Mouse (Mus musculus) limb, embryonic 13.5 days (tissue): ENCODE measurements around the gene Hydin. TPM values are rescaled to one million over a fixed set of nuclear protein-coding genes. Genes with fewer than 3 reads are reported as not detected.
A peak's percentile ranks its signal among the peaks of the same experiment; 100 is the strongest.

Experiments used
- ATAC-seq: fragments of 200-750 bp; cut with Nextera tagmentation; 2 replicates; pipeline ENCODE4 v1.8.0; 2017; ENCODE audit warnings: low read depth, moderate number of reproducible peaks, moderate TSS enrichment; ENCODE audit not compliant: low FRiP score
- H3K27ac ChIP-seq: fragments of 300-500 bp; sonication (generic); 2 replicates; pipeline ENCODE4 v1.5.1; 2015; ENCODE audit warnings: inconsistent platforms, mild to moderate bottlenecking, moderate library complexity
- H3K27me3 ChIP-seq: fragments of 300-500 bp; sonication (generic); 2 replicates; pipeline ENCODE4 v1.6.1; 2015; ENCODE audit warnings: mild to moderate bottlenecking, inconsistent platforms
- H3K36me3 ChIP-seq: fragments of 300-500 bp; sonication (generic); 2 replicates; pipeline ENCODE4 v1.6.1; 2015; ENCODE audit warnings: inconsistent platforms, mild to moderate bottlenecking, moderate library complexity
- H3K4me1 ChIP-seq: fragments of 300-500 bp; sonication (generic); 2 replicates; pipeline ENCODE4 v1.6.1; 2015; ENCODE audit warnings: inconsistent platforms
- H3K4me2 ChIP-seq: fragments of 300-500 bp; sonication (generic); replicated peaks from 2 replicates; pipeline ENCODE4 v1.6.1; 2015; ENCODE audit warnings: inconsistent platforms, mild to moderate bottlenecking, moderate library complexity
- H3K4me3 ChIP-seq: fragments of 300-500 bp; sonication (generic); 2 replicates; pipeline ENCODE4 v1.5.1; 2015; ENCODE audit warnings: moderate library complexity, mild to moderate bottlenecking, inconsistent platforms
- H3K9ac ChIP-seq: fragments of 300-500 bp; sonication (generic); 2 replicates; pipeline ENCODE4 v1.6.1; 2015; ENCODE audit warnings: mild to moderate bottlenecking, inconsistent platforms
- H3K9me3 ChIP-seq: fragments of 300-500 bp; sonication (generic); 2 replicates; pipeline ENCODE4 v1.6.1; 2016; ENCODE audit warnings: inconsistent platforms
- WGBS: fragments of 180-500 bp; shearing (Covaris S2); methylation state at CpG from one replicate; pipeline ENCODE4 v1.1.7; 2015; 5-methylcytosine and 5-hydroxymethylcytosine counted together
- polyA plus RNA-seq: library from polyadenylated mRNA; unstranded; fragments of >200 nt; fragmentation: Nextera tagmentation; extraction: Ambion mirVana; gene quantifications from 2 replicates; pipeline ENCODE4 v1.2.1, GENCODE M21; 2015

The Hydin gene
- polyA plus RNA-seq, 1 experiment from 2014 or later, result 0.28 TPM

DNA sequence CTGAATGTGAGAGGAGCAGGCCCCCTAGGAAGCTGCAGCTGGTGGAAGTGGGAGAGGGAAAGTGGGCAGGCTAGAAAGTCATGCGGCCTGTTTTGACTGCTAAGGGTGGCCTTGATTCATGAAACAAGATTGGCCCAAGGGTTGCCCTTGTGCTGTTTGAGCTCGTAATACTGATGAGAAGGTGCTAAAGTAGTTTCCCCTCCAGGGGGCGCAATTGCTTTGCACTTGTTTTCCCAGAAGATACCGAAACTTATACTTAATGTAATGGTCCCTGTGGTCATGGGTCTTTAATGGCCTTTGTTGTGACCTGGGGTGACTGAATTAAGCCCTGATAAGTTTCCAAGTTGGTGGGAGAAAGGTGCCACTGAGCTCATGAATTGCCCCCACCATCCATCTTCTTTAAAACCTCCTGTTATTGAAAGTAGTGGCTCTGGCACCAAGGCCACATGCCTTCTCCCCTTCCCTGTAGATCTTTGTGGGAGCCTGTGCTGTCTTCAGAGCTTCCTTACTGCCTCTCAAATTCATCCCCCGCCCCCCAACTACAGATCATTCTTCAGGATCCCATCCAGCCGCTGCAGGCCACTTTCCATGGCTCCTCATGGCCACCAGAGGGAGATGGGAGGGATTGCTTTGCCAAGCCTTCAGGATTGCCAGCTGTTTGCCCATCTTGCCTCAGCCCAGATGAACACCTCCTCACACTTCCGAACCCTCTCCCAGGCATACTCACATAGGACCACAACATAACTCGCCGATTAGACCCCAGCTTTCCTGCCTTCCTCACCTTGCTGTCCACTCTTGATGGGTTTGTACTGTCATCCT is 362.7 kb downstream of the Hydin start:
- Histone ChIP-seq H3K36me3 (peaks cover 24% of the 10 kb centered on the region), H3K4me3 (no peak overlapping the region), H3K4me2 (no peak overlapping the region), H3K9ac (no peak overlapping the region), H3K9me3 (no peaks in the 10 kb centered on the region), H3K27me3 (no peaks in the 10 kb centered on the region), H3K4me1 (peaks cover 15% of the 10 kb centered on the region), H3K27ac (peak overlapping the region; percentile 65; the same call in 1 of the 2 replicates)
- ATAC-seq, result no peak
- 68% methylated on average over 9 of the region's 9 CpGs for WGBS

- no peak overlapping the region for H3K4me3 ChIP-seq
- peaks cover 15% of the 10 kb centered on the region for H3K4me1 ChIP-seq
- H3K9ac ChIP-seq, result no peak overlapping the region
- H3K4me2 ChIP-seq, result no peak overlapping the region
- H3K36me3 ChIP-seq, result peaks cover 30% of the 10 kb centered on the region
- 92% methylated on average over 3 of the region's 3 CpGs for WGBS
- no peak for ATAC-seq
- peak overlapping the region; percentile 65; the same call in 1 of the 2 replicates for H3K27ac ChIP-seq
- no peaks in the 10 kb centered on the region for H3K9me3 ChIP-seq
- H3K27me3 ChIP-seq, result no peaks in the 10 kb centered on the region
Measured at GRCm38 (mm10) chr8:110630079-110630478, 363.3 kb downstream of the Hydin start.

- 77% methylated on average over 8 of the region's 8 CpGs for WGBS
- Histone ChIP-seq H3K9ac (0 out of 2 replicates have a peak overlapping the region, but pooled peaks have one; percentile 31), H3K27ac (peak overlapping the region; percentile 65), H3K27me3 (no peaks in the 10 kb centered on the region), H3K36me3 (peaks cover 36% of the 10 kb centered on the region), H3K4me2 (peak overlapping the region; percentile 14; the same call in 1 of the 2 replicates), H3K4me3 (peak overlapping the region; percentile 14), H3K9me3 (no peaks in the 10 kb centered on the region), H3K4me1 (peaks cover 15% of the 10 kb centered on the region)
- ATAC-seq, result peak; percentile 86
Measured at GRCm38 (mm10) chr8:110630571-110631071, 363.8 kb downstream of the Hydin start.

- Histone ChIP-seq H3K27ac (no peak overlapping the region; the same call in 1 of the 2 replicates), H3K9ac (no peak overlapping the region), H3K4me2 (peak overlapping the region; percentile 14; the same call in 1 of the 2 replicates), H3K9me3 (no peaks in the 10 kb centered on the region), H3K36me3 (peaks cover 42% of the 10 kb centered on the region), H3K4me3 (no peak overlapping the region), H3K27me3 (no peaks in the 10 kb centered on the region), H3K4me1 (peaks cover 15% of the 10 kb centered on the region)
- 0 out of 2 replicates have a peak, but pooled peaks have one; percentile 12 for ATAC-seq
- 85% methylated on average over 7 of the region's 7 CpGs for WGBS
Measured at GRCm38 (mm10) chr8:110631201-110631600, 364.4 kb downstream of the Hydin start.

DNA sequence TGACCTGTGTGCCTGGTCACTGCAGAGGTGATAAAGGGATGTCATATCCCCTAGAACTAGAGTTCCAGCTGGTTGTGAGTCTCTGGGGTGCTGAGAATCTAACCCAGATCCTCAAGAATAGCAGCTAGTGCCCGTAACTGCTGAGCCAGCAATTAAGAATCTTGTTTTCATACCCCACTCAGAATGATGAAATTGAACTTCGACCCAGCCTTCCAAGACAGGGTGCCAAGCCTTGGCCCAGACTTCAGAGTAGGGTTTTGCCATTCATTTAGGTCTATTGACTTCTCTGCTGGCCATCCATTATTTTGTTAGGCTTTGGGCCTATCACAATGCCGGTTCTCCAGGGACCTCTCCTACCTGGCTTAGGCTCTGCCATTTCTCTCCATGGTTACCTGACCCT is 367.0 kb downstream of the Hydin start:
- Histone ChIP-seq H3K36me3 (peaks cover 62% of the 10 kb centered on the region), H3K9ac (no peak overlapping the region), H3K27me3 (no peaks in the 10 kb centered on the region), H3K4me1 (peaks cover 15% of the 10 kb centered on the region), H3K4me3 (no peak overlapping the region), H3K9me3 (no peaks in the 10 kb centered on the region), H3K27ac (no peak overlapping the region), H3K4me2 (no peak overlapping the region)
- WGBS, result 86% methylated on average over 3 of the region's 3 CpGs
- ATAC-seq, result no peak

GRCm38 (mm10) chr8:110636182-110636581 is 369.4 kb downstream of the Hydin start:
- H3K36me3 ChIP-seq, result peaks cover 62% of the 10 kb centered on the region
- no peak overlapping the region for H3K9ac ChIP-seq
- H3K4me1 ChIP-seq, result no peaks in the 10 kb centered on the region
- no peak overlapping the region for H3K4me2 ChIP-seq
- H3K9me3 ChIP-seq, result no peaks in the 10 kb centered on the region
- no peak for ATAC-seq
- H3K4me3 ChIP-seq, result no peak overlapping the region
- H3K27ac ChIP-seq, result no peak overlapping the region
- no peaks in the 10 kb centered on the region for H3K27me3 ChIP-seq
- WGBS, result 91% methylated on average over 6 of the region's 6 CpGs

- Histone ChIP-seq H3K9ac (no peak overlapping the region), H3K27ac (no peak overlapping the region), H3K27me3 (no peaks in the 10 kb centered on the region), H3K4me2 (no peak overlapping the region), H3K36me3 (peaks cover 28% of the 10 kb centered on the region), H3K4me3 (no peak overlapping the region), H3K4me1 (no peaks in the 10 kb centered on the region), H3K9me3 (no peaks in the 10 kb centered on the region)
- ATAC-seq, result no peak
- WGBS, result 93% methylated on average over 5 of the region's 5 CpGs
Measured at GRCm38 (mm10) chr8:110642331-110642730, 375.6 kb downstream of the Hydin start.

DNA sequence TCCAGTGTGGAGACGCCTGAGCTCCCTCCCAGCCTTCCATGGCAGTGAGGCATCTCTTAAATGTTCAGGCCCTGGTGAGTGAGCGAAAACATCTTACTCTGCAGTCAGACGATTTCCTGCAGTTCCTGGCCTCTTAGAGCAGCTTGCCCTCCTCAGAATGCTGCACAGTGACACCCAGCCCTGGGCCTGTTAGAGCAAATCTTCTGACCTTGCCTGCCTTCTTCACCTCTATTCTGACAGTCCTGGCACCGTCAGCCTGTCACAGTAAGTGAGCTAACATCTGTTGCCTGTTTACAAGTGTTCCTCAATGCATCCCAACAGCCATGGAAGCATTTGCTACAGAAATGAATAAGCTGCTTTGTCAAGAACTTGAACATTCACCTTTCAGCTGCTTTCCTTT is 376.4 kb downstream of the Hydin start:
- H3K4me3 ChIP-seq, result no peak overlapping the region
- H3K4me2 ChIP-seq, result no peak overlapping the region
- H3K27ac ChIP-seq, result no peak overlapping the region
- H3K9ac ChIP-seq, result no peak overlapping the region
- no peaks in the 10 kb centered on the region for H3K27me3 ChIP-seq
- 66% methylated on average over 4 of the region's 4 CpGs for whole genome bisulfite sequencing
- no peak for ATAC-seq
- H3K4me1 ChIP-seq, result no peaks in the 10 kb centered on the region
- no peaks in the 10 kb centered on the region for H3K9me3 ChIP-seq
- peaks cover 21% of the 10 kb centered on the region for H3K36me3 ChIP-seq

DNA sequence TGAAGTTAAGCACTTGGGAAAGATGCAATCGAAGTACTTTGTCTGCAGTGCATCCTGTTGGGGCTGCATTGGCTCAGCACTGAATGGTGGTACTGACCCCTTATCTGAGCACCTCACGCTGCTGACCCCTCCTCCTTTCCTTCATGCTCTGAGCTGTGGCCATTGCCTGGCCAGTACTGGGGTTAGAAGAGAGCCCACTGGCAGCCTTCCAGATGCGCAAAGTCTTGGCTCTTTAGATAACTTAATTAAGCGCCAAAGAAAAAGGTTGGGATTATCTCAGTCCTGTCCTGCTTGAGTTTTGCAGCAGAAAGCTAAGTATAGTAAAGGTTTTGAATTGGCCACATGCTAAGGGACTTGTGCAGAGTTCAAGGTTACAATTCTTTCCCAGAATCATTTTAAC is 377.6 kb downstream of the Hydin start:
- Histone ChIP-seq H3K4me2 (no peak overlapping the region), H3K27me3 (no peaks in the 10 kb centered on the region), H3K9me3 (no peaks in the 10 kb centered on the region), H3K36me3 (peaks cover 22% of the 10 kb centered on the region), H3K27ac (no peak overlapping the region), H3K9ac (no peak overlapping the region), H3K4me3 (no peak overlapping the region), H3K4me1 (no peaks in the 10 kb centered on the region)
- ATAC-seq, result no peak
- 85% methylated on average over 4 of the region's 4 CpGs for WGBS

GRCm38 (mm10) chr8:110644901-110645300 is 378.1 kb downstream of the Hydin start:
- peaks cover 27% of the 10 kb centered on the region for H3K36me3 ChIP-seq

DNA sequence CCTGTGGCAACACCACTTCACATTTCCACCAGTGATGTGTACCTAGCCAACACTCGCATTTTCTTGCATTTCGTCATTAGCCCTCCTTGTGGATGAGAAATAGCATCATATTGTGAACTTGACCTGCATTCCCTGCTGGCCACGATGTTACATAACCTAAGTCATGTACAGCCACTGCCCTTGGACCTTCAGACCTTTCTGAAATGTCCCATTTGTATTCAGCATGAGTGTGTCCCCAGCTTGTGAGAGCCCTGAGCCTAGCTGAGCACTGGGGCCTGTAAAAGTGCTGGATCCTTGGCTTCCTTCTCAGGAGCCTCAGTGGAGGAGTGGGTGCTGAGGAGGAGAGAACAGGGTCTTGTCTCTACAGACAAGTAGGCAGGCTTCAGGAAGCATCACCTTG is 378.6 kb downstream of the Hydin start:
- Histone ChIP-seq H3K4me2 (no peak overlapping the region), H3K27ac (no peak overlapping the region), H3K9me3 (no peaks in the 10 kb centered on the region), H3K27me3 (no peaks in the 10 kb centered on the region), H3K36me3 (peaks cover 27% of the 10 kb centered on the region), H3K4me1 (no peaks in the 10 kb centered on the region), H3K9ac (no peak overlapping the region), H3K4me3 (no peak overlapping the region)
- no peak for ATAC-seq
- WGBS, result 91% methylated on average over 3 of the region's 3 CpGs

More at GRCm38 (mm10) chr8:110644901-110645300, 378.1 kb downstream of the Hydin start:
- no peaks in the 10 kb centered on the region for H3K9me3 ChIP-seq
- H3K4me3 ChIP-seq, result no peak overlapping the region
- H3K4me1 ChIP-seq, result no peaks in the 10 kb centered on the region
- no peaks in the 10 kb centered on the region for H3K27me3 ChIP-seq
- ATAC-seq, result no peak
- no peak overlapping the region for H3K27ac ChIP-seq
- no peak overlapping the region for H3K9ac ChIP-seq
- H3K4me2 ChIP-seq, result no peak overlapping the region
- WGBS, result 83% methylated on average over 2 of the region's 2 CpGs

DNA sequence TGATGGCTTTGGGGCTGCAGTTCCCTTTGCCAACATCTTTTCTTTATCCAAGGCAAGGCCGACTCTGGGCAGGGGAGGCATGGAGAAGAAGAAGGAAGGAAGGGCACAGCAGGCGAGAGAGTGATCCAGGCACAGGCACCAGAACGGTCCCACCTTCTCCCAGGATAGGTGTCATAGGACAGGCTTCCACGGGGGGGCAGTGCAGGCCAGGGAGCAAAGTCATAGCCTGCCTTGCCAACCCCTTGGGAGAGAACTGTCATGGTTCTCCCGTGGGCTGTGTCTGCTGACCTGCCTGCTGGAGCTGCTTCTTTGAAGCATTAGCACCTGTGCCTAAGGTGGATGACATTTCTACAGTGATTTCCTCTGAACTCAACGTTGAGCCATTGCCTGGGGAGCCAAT is 379.3 kb downstream of the Hydin start:
- H3K9ac ChIP-seq, result no peak overlapping the region
- H3K36me3 ChIP-seq, result peaks cover 30% of the 10 kb centered on the region
- H3K9me3 ChIP-seq, result no peaks in the 10 kb centered on the region
- no peak overlapping the region for H3K4me3 ChIP-seq
- H3K27me3 ChIP-seq, result no peaks in the 10 kb centered on the region
- no peaks in the 10 kb centered on the region for H3K4me1 ChIP-seq
- H3K27ac ChIP-seq, result no peak overlapping the region
- 34% methylated on average over 6 of the region's 6 CpGs for WGBS
- ATAC-seq, result no peak
- no peak overlapping the region for H3K4me2 ChIP-seq
